Mouse (Mus musculus): ENCODE data around the gene Clca1. TPM values are rescaled to one million over a fixed set of nuclear protein-coding genes. Genes with fewer than 3 reads are reported as not detected.
"Not testable (repeated sequence)": the region's sequence is repeated elsewhere in the genome, so short reads cannot be mapped to it uniquely, and the experiment has no call there.

Clca1 gene
- not detected for total RNA-seq (2021)

DNA sequence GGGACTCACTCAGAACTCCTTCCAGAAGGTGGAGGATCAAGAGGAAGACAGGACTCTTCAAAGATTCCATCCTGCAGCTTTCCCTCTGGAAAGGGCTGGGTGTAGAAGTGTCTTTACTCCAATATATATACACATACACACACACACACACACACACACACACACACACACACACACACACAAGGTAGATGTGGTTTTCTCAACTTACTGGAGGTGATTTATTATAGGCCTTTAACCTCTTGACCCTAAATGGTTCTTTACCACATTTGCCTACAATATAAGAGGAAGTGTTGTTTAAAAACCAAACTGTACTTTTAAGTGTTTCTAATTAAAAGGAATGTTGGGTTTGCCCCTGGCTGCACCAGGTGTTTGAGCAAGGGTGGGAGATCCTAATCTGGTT, at the start of gene Clca1:
Clca1 (minus strand) TSS at position 101 of the 400 bp plus-strand sequence.
- intact Hi-C loops (cut with DNase I), result no loop called here
- DNase-seq (ENCODE audit: low spot score), result no peak

DNA sequence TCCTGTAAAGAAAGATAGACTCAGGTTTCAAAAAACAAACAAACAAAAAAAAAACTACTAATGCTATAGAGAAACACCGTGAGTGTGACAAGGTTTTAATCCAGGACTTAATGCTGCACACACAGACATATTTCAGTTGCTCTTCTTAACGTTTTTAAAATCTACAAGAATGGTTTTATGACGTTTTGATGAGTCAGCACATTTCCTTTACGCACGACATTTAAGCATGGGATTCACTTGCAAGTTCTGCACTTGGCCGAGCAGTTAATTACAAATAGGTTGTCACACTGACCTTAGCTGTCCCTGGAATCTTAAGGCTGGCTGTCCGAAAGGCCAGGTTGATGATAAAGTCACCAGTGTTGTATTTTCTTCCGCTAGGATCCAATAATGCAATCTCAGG, 48.3 kb upstream of the Clca1 start:
- DNase-seq (ENCODE audit: low spot score), result no peak
- intact Hi-C loops (cut with DNase I), result no loop called here

- DNase-seq (ENCODE audit: low spot score), result no peak
- intact Hi-C loops (cut with DNase I), result no loop called here
Measured at GRCm38 (mm10) chr3:145078405-145078804, 45.8 kb upstream of the Clca1 start.

DNA sequence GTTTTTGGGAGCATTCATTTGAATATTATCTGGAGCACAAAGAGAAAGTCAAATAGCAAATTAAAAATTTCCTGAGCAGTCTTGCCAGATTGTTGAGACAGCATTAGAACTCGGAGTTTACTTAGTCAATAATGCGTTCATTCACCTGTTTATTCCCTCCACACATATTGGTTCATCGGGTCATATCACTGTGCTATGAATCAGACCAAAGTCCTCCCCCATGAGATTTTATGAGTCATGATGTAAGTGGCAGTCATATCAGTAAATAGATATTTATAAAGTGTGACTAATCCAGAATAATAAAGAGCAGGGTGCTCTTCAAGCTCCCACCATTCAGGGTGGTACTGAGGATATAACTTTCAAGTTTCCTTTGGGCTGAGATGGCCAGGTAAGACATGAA, 39.8 kb upstream of the Clca1 start:
- no peak for DNase-seq (ENCODE audit: low spot score)
- intact Hi-C loops (cut with DNase I), result no loop called here

- no peak for DNase-seq (ENCODE audit: low spot score)
- intact Hi-C loops (cut with DNase I), result no loop called here
Measured at GRCm38 (mm10) chr3:145068964-145069363, 36.4 kb upstream of the Clca1 start.

- intact Hi-C loops (cut with DNase I); DNase-seq (ENCODE audit: low spot score): not testable (repeated sequence)
Measured at GRCm38 (mm10) chr3:145055138-145055537, 22.6 kb upstream of the Clca1 start.

DNA sequence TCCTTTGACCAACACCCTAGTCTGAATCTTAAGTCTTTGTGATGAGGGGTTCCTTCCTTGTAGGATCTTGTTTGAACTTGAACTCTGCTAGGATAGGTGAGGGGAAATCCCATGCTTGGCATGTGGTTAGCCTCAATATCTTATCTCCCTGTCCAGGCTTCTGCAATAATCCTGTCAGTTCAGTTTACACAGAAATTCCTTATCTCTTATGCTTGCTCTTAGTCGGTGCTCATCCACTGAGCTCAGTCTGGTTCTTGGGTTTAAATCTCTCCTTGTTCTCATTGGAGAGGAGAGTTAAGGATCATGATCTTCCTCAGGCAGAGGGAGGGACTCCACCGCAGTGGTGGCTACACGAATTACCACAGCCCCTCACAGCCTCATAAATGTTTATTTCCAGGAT, 17.2 kb upstream of the Clca1 start:
- DNase-seq (ENCODE audit: low spot score), result no peak

GRCm38 (mm10) chr3:145038813-145039212, 6.2 kb upstream of the Clca1 start:
- intact Hi-C loops (cut with DNase I), result no loop called here
- DNase-seq (ENCODE audit: low spot score), result no peak

More for the DNA sequence above, 17.2 kb upstream of the Clca1 start:
- intact Hi-C loops (cut with DNase I), result no loop called here

- DNase-seq (ENCODE audit: low spot score), result no peak
- intact Hi-C loops (cut with DNase I), result loop anchor here (5.0 to 10.0 kb wide), 2 partner anchors 99 to 203 kb away; no protein-coding TSS in a partner anchor
Measured at GRCm38 (mm10) chr3:145028036-145028435, 4.5 kb downstream of the Clca1 start.

DNA sequence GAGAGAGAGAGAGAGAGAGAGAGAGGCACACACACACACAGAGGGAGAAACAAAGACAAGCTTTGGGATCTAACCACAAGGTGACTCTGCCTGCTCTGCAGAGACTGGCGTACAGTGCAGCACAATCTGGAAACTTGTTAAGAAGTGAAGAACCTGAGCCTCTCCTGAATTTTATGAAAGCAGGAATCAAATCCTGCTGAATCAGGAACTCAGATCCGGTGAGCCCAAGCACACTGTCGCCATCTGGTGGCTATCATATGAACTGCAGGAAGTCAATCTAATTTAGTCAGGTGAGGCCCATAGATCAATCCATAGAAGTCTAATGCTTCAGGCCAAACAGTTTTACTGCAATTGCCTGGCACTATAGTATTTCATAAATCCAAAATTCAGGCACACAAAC, 5.8 kb downstream of the Clca1 start:
- intact Hi-C loops (cut with DNase I), result loop anchor here (5.0 to 10.0 kb wide), 2 partner anchors 101 to 202 kb away; no protein-coding TSS in a partner anchor
- DNase-seq (ENCODE audit: low spot score), result no peak

GRCm38 (mm10) chr3:145017807-145018206, 14.8 kb downstream of the Clca1 start:
- intact Hi-C loops (cut with DNase I), result no loop called here
- no peak for DNase-seq (ENCODE audit: low spot score)

- intact Hi-C loops (cut with DNase I), result no loop called here
- no peak for DNase-seq (ENCODE audit: low spot score)
Measured at GRCm38 (mm10) chr3:145004422-145004821, 28.2 kb downstream of the Clca1 start.

GRCm38 (mm10) chr3:145000912-145001311, 31.7 kb downstream of the Clca1 start:
- intact Hi-C loops (cut with DNase I), result no loop called here
- no peak for DNase-seq (ENCODE audit: low spot score)

- intact Hi-C loops (cut with DNase I), result no loop called here
- no peak for DNase-seq (ENCODE audit: low spot score)
Measured at GRCm38 (mm10) chr3:144993055-144993454, 39.5 kb downstream of the Clca1 start.

GRCm38 (mm10) chr3:144992618-144993017, 40.0 kb downstream of the Clca1 start:
- intact Hi-C loops (cut with DNase I), result no loop called here
- no peak for DNase-seq (ENCODE audit: low spot score)

DNA sequence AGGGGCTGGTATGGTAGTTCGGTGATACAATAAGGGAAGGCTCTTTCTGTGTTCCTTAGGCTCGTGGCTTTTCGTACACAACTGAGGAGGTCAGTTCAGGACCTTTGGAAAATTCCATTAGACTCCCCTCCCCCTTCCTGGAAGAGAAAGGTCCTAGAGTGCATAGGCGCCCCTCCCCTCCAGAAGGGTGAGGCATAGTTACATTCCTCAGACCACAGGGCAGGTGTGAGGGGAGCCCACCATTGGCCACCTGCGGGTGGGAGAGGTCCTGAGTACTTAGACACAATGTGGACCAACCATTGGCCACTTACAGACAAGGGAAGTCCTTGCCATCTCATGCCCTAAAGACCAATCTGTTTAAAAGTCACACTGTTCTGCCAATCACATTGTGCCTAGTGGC, 46.7 kb downstream of the Clca1 start:
- intact Hi-C loops (cut with DNase I), result no loop called here
- no peak for DNase-seq (ENCODE audit: low spot score)

GRCm38 (mm10) chr3:144980551-144980950, 52.0 kb downstream of the Clca1 start:
- intact Hi-C loops (cut with DNase I), result no loop called here
- no peak for DNase-seq (ENCODE audit: low spot score)

DNA sequence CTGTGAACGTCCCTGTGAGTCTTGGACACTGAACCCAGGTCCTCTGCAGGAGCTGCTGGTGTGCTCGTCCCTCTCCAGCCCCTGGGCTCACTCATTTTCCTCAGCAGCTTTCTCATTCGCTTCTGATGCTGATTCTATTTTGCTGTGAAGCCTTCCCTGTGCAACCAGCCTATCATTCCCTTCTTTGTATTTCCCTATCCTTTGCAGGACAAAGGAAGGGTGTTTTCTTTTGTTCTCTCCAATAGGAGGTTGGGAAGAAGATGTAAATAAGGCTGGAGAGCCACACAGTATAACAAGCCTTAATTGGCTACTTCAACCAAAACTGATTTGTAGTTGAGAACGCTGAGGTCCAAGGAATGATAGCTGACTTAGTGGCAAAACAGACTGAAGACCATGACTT, 54.9 kb downstream of the Clca1 start:
- no peak for DNase-seq (ENCODE audit: low spot score)
- intact Hi-C loops (cut with DNase I), result no loop called here

- intact Hi-C loops (cut with DNase I), result no loop called here
- no peak for DNase-seq (ENCODE audit: low spot score)
Measured at GRCm38 (mm10) chr3:144976091-144976490, 56.5 kb downstream of the Clca1 start.

DNA sequence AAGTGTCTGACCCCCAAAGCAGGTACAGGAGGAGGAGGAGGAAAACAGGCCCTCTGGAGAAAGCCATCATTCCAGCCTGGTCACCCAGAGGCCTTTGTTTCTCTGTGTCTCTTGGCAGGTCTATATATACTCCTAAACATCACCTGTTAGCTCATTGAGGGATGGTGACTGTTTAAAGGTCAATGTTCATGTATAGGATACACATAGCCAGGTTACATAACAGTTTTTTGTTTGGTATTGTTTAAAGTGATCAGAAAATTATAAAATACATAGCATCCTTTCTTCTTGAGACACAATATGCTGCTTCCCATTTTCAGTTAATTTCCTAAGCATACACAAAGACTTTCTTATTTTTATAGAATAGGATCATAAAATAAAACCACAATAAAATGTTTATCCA, 57.6 kb downstream of the Clca1 start, which contains the start of gene Clca4a:
Clca4a (minus strand) TSS at position 101 of the 400 bp plus-strand sequence.
- DNase-seq (ENCODE audit: low spot score), result no peak
- intact Hi-C loops (cut with DNase I), result no loop called here

DNA sequence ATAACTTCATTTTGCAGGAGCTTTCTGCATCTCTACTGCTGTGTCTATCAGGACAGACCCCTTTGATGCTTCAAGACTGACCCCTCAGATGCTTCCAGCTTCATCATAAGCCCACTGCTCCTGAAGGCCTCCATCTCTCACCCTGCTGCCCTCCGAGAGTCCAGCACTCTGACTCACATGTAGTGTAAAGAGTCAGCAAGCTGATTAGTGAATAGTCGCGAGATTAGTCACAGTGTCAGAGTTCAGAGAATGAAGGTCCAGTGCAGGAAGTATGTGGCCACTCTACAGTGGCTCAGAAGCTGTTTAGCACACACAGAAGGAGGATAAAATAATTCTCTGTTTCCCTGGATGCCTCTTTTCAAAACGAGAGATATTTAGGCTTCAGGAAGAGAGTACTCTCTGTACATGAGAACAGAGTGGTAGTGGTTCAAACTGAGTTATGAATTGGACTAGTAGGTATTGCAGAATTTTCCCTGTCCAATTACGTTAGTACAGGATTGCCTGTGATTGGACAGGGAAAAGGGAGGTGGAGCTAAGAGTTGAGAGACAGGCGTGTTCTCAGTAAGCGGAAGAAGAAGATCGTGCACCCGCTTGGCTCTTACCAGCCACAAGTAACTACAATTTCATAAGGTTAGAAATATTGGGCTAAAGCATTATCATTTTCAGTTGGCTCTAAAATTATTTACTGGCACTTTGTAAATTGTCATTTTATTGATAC, 60.9 kb downstream of the Clca1 start:
- intact Hi-C loops (cut with DNase I), result no loop called here

DNA sequence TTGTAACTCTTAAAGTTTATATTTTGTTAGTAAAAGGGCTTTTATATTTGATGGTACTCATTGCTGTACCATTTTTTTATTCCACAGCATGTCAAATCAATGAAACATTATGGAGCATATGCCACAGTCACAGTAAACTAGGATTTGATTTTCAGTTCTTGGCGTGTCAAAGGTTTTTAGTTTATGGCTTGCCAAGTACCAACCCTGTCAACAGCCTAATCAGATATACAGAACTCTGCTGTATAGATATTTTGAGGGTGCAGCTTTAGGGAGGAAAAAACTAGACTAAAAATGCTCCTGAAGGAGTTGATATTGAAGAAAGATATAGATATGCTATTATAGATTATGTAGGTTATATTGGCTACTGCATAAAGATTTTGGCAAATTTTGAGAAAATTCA, 62.8 kb downstream of the Clca1 start:
- DNase-seq (ENCODE audit: low spot score), result no peak
- intact Hi-C loops (cut with DNase I), result no loop called here

More for the DNA sequence above, 60.9 kb downstream of the Clca1 start:
- DNase-seq (ENCODE audit: low spot score), result no peak
